Mouse (Mus musculus) olfactory bulb, adult 2 months (tissue): ENCODE results near the gene Cntrl. TPM values are rescaled to one million over a fixed set of nuclear protein-coding genes. Genes with fewer than 3 reads are reported as not detected.

ENCODE experiments used
- H3K27ac ChIP-seq: fragments of 200-500 bp; 2 replicates; pipeline ENCODE4 v1.5.1; 2012; ENCODE audit warnings: low read depth, low read length; ENCODE audit not compliant: insufficient read depth
- H3K4me1 ChIP-seq: fragments of 200-500 bp; 2 replicates; pipeline ENCODE4 v1.6.1; 2012; ENCODE audit warnings: low read length; ENCODE audit not compliant: control insufficient read depth, insufficient read depth
- H3K4me3 ChIP-seq: fragments of 200-500 bp; 2 replicates; pipeline ENCODE4 v1.5.1; 2012; ENCODE audit warnings: mild to moderate bottlenecking, low read depth, low read length, moderate library complexity; ENCODE audit not compliant: insufficient read depth
- CTCF ChIP-seq: fragments of 200-500 bp; IDR thresholded peaks from 2 replicates; pipeline ENCODE4 v1.5.1; 2012; ENCODE audit warnings: low read depth, mild to moderate bottlenecking, low read length, moderate library complexity; ENCODE audit not compliant: insufficient read depth
- POLR2A ChIP-seq: fragments of 200-500 bp; IDR thresholded peaks from 2 replicates; pipeline ENCODE4 v1.6.1; 2012; ENCODE audit warnings: mild to moderate bottlenecking, low read depth, low read length, moderate library complexity; ENCODE audit not compliant: insufficient read depth
- WGBS: fragments of 180-500 bp; shearing (Covaris S2); methylation state at CpG from one replicate; pipeline ENCODE4 v1.1.7; 2018; 5-methylcytosine and 5-hydroxymethylcytosine counted together
- polyA plus RNA-seq: library from polyadenylated mRNA; stranded (reverse); fragments of >200 nt; gene quantifications from 2 replicates; pipeline ENCODE4 v1.2.4, GENCODE M21; 2012; ENCODE audit warnings: low replicate concordance; ENCODE audit not compliant: missing spikeins, insufficient read depth, insufficient read length

The Cntrl gene
- polyA plus RNA-seq, 1 experiment, result not detected

DNA sequence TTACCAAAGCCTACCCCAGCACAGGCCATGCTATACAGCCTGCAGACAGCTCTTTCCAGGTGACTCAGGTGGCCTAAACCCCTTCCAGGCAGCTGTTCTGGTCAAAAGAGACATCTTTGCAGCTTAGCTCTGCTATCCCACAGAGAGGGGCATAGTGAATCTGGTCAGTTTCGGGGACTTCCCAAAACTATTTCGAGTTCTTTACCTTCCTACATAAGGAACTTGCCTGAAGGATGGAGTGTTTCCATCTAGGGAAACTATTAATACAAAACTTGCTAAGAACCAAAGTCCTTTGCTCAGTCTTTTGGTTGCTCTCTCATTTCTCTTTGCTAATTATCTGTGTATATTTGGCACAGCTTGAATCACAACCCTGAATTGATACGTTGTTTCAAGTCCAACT is 32.4 kb downstream of the Cntrl start:
- 87% methylated on average over 3 of the region's 3 CpGs for WGBS
- H3K4me3 ChIP-seq, result no peak overlapping the region
- TF ChIP-seq CTCF, result no peak
- TF ChIP-seq POLR2A, result no peak
- H3K4me1 ChIP-seq, result no peaks in the 10 kb centered on the region
- no peak overlapping the region for H3K27ac ChIP-seq

- no peak overlapping the region for H3K27ac ChIP-seq
- 95% methylated on average over 10 of the region's 10 CpGs for WGBS
- TF ChIP-seq CTCF (no peak), POLR2A (no peak)
Measured at GRCm38 (mm10) chr2:35148806-35149205, 39.5 kb downstream of the Cntrl start.

DNA sequence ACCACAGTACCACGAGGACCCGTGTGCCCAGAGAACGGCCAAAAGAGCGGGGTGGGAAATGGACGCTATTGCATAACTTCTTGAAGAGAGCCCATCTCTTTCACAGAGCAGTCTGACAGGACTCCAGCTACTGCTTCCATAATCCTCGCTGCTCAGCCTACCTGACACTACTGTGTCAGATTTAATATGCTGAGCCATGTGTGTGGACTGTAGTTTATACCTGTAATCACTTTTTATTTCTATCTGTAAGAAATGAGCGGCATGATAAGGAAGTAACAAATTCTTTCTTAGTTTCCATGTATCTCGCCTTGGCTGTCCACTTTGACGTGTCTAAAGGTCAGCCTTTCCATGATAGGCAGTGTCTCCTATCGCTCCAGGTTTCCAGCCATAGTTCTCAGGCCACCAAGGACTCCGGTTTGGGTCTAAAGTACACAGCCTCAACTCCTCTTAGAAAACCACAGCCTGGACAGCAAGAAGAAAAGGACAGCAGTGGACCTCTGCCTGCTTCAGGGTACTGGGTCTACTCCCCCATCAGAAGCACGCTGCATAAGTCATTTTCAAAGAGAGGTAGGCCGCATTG is 42.1 kb downstream of the Cntrl start:
- Histone ChIP-seq H3K4me3 (no peak overlapping the region), H3K27ac (no peak overlapping the region), H3K4me1 (no peaks in the 10 kb centered on the region)
- 95% methylated on average over 13 of the region's 13 CpGs for WGBS
- TF ChIP-seq CTCF (no peak), POLR2A (no peak)

More at GRCm38 (mm10) chr2:35148806-35149205, 39.5 kb downstream of the Cntrl start:
- H3K4me3 ChIP-seq, result no peak overlapping the region
- no peaks in the 10 kb centered on the region for H3K4me1 ChIP-seq

- WGBS, result 92% methylated on average over 6 of the region's 6 CpGs
- H3K4me3 ChIP-seq, result no peak overlapping the region
- TF ChIP-seq POLR2A (no peak), CTCF (no peak)
- H3K27ac ChIP-seq, result no peak overlapping the region
- H3K4me1 ChIP-seq, result no peaks in the 10 kb centered on the region
Measured at GRCm38 (mm10) chr2:35153179-35153578, 43.9 kb downstream of the Cntrl start.

GRCm38 (mm10) chr2:35153844-35154554 is 44.7 kb downstream of the Cntrl start:
- no peak for TF ChIP-seq POLR2A
- no peak for TF ChIP-seq CTCF
- Histone ChIP-seq H3K4me1 (no peaks in the 10 kb centered on the region), H3K4me3 (no peak overlapping the region), H3K27ac (no peak overlapping the region)
- 91% methylated on average over 8 of the region's 8 CpGs for WGBS

- WGBS, result 81% methylated on average over 2 of the region's 2 CpGs
Measured at GRCm38 (mm10) chr2:35156985-35157384, 47.7 kb downstream of the Cntrl start.

DNA sequence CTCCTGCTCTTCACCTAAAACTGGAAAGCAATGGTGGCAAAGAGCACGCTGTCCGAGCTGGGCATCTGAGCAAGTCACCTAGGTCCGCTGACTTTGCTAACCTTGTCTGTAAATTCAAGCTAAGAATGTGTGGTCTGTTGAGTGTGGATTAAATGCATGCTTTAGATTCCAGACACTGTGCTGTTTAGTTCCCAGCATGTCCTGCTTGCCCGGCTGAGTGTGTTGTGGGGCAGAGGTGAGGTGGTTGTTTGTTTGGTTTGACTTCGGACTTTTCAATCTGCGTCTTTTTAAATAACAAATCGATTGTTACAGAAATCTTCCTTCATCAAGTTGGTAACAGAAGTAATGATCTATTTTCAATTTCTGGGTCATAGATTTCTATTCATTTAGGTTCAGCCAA is 48.5 kb downstream of the Cntrl start:
- no peak overlapping the region for H3K4me3 ChIP-seq
- H3K4me1 ChIP-seq, result no peaks in the 10 kb centered on the region
- no peak for TF ChIP-seq POLR2A
- TF ChIP-seq CTCF, result no peak
- no peak overlapping the region for H3K27ac ChIP-seq
- 92% methylated on average over 7 of the region's 7 CpGs for whole genome bisulfite sequencing

More at GRCm38 (mm10) chr2:35156985-35157384, 47.7 kb downstream of the Cntrl start:
- Histone ChIP-seq H3K27ac (no peak overlapping the region), H3K4me1 (no peaks in the 10 kb centered on the region), H3K4me3 (no peak overlapping the region)
- no peak for TF ChIP-seq POLR2A

GRCm38 (mm10) chr2:35158358-35158757 is 49.1 kb downstream of the Cntrl start:
- H3K27ac ChIP-seq, result no peak overlapping the region
- no peaks in the 10 kb centered on the region for H3K4me1 ChIP-seq
- no peak overlapping the region for H3K4me3 ChIP-seq
- no peak for TF ChIP-seq POLR2A
- 88% methylated on average over 3 of the region's 3 CpGs for WGBS

- Histone ChIP-seq H3K4me3 (no peak overlapping the region), H3K4me1 (no peaks in the 10 kb centered on the region), H3K27ac (no peak overlapping the region)
- TF ChIP-seq CTCF, result no peak
- TF ChIP-seq POLR2A, result no peak
- 47% methylated on average over 5 of the region's 5 CpGs for WGBS
Measured at GRCm38 (mm10) chr2:35160206-35160605, 50.9 kb downstream of the Cntrl start.
